Mouse (Mus musculus): ENCODE results near the gene Rbm47.

DNA sequence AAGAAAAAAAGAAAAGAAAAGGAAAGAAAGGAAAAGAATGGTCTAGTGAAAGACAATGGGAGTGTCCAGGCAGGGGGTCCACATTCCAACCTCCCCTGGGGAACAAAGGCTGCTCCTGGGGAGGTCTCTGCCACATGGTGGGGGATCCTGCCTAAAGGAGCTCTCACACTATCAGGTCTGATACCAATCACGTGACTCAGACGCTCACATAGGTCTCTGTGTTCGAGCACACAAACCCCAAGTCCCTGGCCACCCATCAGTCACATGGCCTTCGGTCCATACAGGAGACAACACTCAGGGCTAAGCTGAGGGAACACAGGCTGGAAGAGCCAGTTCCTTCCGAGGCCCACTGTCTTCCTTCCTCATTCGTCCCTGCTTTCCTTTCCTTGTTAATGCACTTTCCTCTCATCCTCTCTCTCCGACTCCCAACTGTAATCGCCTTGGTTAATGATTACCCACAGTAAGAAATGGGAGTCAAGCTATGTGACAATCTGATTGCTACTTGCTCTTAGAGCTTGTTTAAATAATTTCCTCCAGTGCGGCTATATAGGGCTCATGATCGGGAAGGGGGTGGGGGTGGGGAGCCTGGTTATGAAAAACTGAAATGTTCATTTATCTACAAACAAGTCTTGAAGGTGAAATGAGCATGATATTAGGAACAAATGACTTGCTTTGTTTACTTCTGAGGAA, 130.1 kb downstream of the Rbm47 start:
- TF ChIP-seq GATA1 (IDR thresholded peaks at IDR 0.05; ENCODE audit: low read length) (no peak), TAL1 (IDR thresholded peaks at IDR 0.05; ENCODE audit: low read length) (no peak)
